Mouse (Mus musculus) right cerebral cortex, postnatal 25 days (tissue): ENCODE measurements around the gene Sdsl.
A peak's percentile ranks its signal among the peaks of the same experiment; 100 is the strongest.

Source experiments
- DNase-seq: peaks from one replicate; pipeline ENCODE4 v3.0.0; 2022

The Sdsl gene

GRCm38 (mm10) chr5:120425711-120426110 is 46.9 kb downstream of the Sdsl start:
- no peak for DNase-seq

- no peak for DNase-seq
These were observed 48.0 kb downstream of the Sdsl start for GRCm38 (mm10) chr5:120424657-120425056.

- no peak for DNase-seq
These were observed 48.6 kb downstream of the Sdsl start for GRCm38 (mm10) chr5:120424039-120424438.

- no peak for DNase-seq
These were observed 52.5 kb downstream of the Sdsl start for GRCm38 (mm10) chr5:120420106-120420505.

GRCm38 (mm10) chr5:120413436-120413835 is 59.2 kb downstream of the Sdsl start:
- DNase-seq: no peak

GRCm38 (mm10) chr5:120409385-120410378 is 62.9 kb downstream of the Sdsl start:
- peak; percentile 21 for DNase-seq

- DNase-seq: no peak
These were observed 63.7 kb downstream of the Sdsl start for GRCm38 (mm10) chr5:120408933-120409332.
